Mouse (Mus musculus) CD4-positive naive resting alpha-beta T cell, adult 76 days (primary cell): ENCODE results near the gene Pask. TPM values are rescaled to one million over a fixed set of nuclear protein-coding genes. Genes with fewer than 3 reads are reported as not detected.

ENCODE experiments used
- total RNA-seq: library from RNA; stranded (reverse); gene quantifications from one replicate; pipeline ENCODE4 v1.2.4, GENCODE M21; 2023

Pask gene
- total RNA-seq, result 2.8 TPM

DNA sequence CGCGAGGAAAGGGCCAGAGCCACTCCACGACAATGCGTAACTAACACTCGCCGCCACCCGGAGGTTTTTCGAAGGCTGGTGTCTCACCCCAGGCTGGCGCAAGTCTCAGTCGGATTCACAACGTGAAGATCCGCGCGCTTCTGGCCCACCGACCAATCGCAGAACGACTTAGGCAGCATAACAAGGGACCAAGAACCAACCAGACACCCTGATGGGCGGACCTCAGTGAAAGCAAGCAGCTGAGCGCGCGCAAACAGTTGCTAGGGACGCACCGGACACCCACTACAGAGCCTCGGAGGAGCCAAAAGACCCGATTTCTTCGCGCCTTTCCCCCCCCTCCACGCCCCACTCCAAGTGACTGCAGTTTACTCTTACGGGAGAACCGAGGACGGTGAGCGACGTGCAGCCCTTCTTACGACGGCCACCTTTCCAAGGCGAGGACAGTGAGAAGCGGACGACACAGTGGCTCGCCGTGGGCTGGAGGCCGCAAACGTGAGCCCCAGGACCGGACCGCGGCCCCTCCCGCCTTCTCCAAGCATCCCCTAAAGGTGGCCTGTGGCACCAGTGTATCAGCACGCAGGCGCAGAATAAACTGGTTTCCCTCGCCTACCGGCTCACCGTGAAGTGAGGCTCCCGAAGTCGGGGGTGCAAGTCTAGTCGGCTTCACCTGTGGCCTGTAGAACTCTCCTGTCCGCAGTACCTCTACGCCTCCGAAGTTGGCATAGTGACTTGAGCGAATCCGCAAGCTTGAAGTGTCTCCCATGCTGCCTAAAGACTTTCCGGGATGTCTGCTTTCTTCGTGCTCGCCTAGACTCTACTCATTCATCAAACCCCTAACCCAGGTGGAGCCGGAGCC lies at the start of gene Pask, which contains the start of gene Ppp1r7:
Gene Pask (minus strand): TSS at position 835 of the 856 bp plus-strand sequence.
Gene Ppp1r7 (plus strand): TSS at position 207 of the 856 bp plus-strand sequence.

DNA sequence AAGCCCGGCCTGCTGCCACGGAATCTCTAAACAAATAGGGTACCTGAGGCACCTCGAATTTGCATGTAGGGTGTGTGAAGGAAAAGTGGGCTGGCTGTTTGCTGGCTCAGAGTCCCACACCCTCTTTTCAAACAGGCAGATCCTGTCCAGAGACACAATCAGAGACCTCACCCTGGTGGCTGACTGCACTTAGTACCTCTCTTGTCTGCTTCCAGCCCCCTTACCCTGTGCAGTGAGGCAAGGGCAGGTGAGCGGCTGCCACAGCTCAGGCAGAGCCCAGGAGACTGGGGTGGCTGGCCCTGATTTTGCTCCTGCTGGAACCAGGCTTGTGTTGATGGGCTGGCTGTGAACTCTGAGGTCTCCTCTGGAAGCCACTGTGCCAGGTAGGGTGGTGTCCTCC lies 30.4 kb upstream of the Pask start, which contains the start of gene Ano7:
Gene Ano7 (plus strand): TSS at position 266 of the 400 bp plus-strand sequence.

DNA sequence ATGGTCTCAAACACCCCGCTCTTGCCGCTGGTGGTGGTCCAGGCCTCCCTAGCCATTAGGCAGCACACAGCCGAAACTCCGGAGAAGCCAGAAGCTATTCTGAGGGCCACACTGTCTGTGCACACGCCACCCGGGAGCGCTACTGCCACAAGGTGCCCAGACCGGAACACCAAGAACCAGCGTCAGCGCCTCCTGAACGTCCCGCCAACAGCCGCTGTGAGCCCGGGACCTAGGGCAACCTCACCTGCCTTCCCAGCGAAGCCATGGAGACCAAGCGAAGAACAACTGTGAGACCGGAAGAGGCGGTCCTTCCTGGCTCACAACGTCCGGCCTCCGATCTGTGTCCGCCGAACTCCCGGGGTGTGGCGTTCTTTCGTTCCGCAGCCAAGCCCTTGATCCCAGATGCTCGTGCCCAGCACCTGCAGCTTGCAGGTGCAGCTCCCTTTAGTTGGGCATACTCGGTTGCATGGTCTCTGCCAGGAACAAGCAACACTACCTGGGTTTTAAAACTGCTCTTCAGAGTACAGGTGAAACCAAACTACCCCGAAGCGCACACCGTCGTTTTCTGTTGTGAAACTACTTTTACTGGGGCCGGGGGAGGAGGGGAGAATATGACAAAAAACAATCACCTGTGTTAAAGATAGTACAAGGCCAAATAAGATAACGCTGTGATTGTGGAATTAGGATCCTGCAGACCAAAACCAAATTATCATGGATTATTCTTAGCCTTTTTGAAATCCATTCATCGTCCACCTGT lies 37.5 kb downstream of the Pask start, which contains the start of gene Mterf4:
Gene Mterf4 (minus strand): TSS at position 335 of the 757 bp plus-strand sequence.

Other genes with a start within 250 kb of the Pask start
- not detected for gene Kif1a, start 241.5 kb downstream of the Pask start, total RNA-seq
- not detected for gene Agxt, start 208.2 kb downstream of the Pask start, total RNA-seq
- gene 2310007B03Rik, start 182.5 kb downstream of the Pask start, total RNA-seq, result not detected
- gene Crocc2, start 174.8 kb downstream of the Pask start, total RNA-seq, result not detected
- 1.2 TPM for gene Sned1, start 107.6 kb downstream of the Pask start, total RNA-seq
- 15.4 TPM for gene Mterf4, start 37.6 kb downstream of the Pask start, total RNA-seq
- 25.2 TPM for gene Ppp1r7, start 628 bp downstream of the Pask start, total RNA-seq
- not detected for gene Ano7, start 30.4 kb upstream of the Pask start, total RNA-seq
- 104 TPM for gene Hdlbp, start 135.3 kb upstream of the Pask start, total RNA-seq
- 6.3 TPM for gene Farp2, start 168.6 kb upstream of the Pask start, total RNA-seq